Comparison of ENCODE assay signal across 16 mouse cellular contexts in the genomic region with DNA sequence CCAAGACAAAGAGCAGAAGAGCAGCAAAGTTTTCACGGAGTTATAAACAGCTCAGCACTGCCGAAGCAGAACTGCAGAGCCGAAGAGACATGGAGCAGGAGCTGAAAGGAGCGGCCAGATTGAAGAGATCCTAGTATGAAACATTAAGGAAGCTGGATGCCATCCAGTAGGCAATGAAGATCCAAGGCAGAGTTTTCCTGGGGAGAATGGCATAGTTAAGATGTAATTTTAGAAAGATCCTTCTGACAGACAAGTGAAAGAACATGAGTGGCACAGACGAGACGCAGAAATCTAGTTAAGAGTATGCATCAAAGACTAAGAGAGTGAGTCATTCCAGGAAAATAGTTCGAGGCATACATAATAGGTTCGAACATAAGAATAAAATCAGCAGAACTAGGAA.
A peak's percentile ranks its signal among the peaks of the same experiment; 100 is the strongest.
DNase-seq lines count a peak whose midpoint lies in the region; ATAC-seq and TF ChIP-seq lines count a peak whose summit lies in the region.
"Had no signal": no experiment of that assay in that cellular context is flagged by ENCODE, and none has a peak within 500 bp of the region (broad histone marks: within the 10 kb centered on the region; RNA-seq: fewer than 3 reads in every experiment).

No protein-coding gene starts in this region.

- no peak overlapping the region for H3K9ac ChIP-seq in heart, embryonic 15.5 days
- no peak overlapping the region for H3K9ac ChIP-seq in CH12.LX (ENCODE audit: insufficient read depth, low read depth)
- H3K9ac ChIP-seq: liver, embryonic 15.5 days had no signal

- TF ChIP-seq CTCF in CH12.LX (conservative IDR thresholded peaks at IDR 0.05 in 1 of 2, IDR thresholded peaks at IDR 0.05 in 1 of 2; ENCODE audit: low read depth in 2 of 2, low read length in 2 of 2) = no peak
- TF ChIP-seq CTCF in left cerebral cortex, adult 2 months (IDR thresholded peaks at IDR 0.05) = no peak

- TF ChIP-seq POLR2A in CH12.LX (IDR thresholded peaks at IDR 0.05; ENCODE audit: low read depth, low read length) = no peak

- 41% methylated on average over 8 of the region's 8 CpGs for WGBS in heart, embryonic 15.5 days

- H3K9me3 ChIP-seq in heart, embryonic 15.5 days (replicated peaks) = no peaks in the 10 kb centered on the region
- H3K9me3 ChIP-seq in CH12.LX (replicated peaks; ENCODE audit: low read length) = no peaks in the 10 kb centered on the region
- H3K9me3 ChIP-seq: limb, embryonic 10.5 days; liver, embryonic 15.5 days had no signal

- TF ChIP-seq EP300 in CH12.LX (IDR thresholded peaks at IDR 0.05; ENCODE audit: low read length) = no peak

- peak; percentile 16 to 40 for DNase-seq in cerebellum, postnatal 25 days
- no peak for DNase-seq in cerebellum, adult 9-11 months
- no peak for DNase-seq in heart, postnatal 10 days
- DNase-seq in CH12.LX (ENCODE audit: extremely low read depth) = no peak
- DNase-seq in left cerebral cortex, adult 2 months (ENCODE audit: extremely low spot score in 1 of 2, low spot score in 2 of 2) = no peak
- DNase-seq in kidney, postnatal 10 days = no peak
- no peak for DNase-seq in c-Kit-positive CD71-positive TER-119-positive erythroid progenitor cells, embryonic 14.5 days (ENCODE audit: low spot score)
- DNase-seq: B cell, adult 2 months; embryo, embryonic 11 days; kidney, postnatal 25 days; spleen, adult 18-20 months had no signal

- no peaks in the 10 kb centered on the region for H3K36me3 ChIP-seq in heart, embryonic 15.5 days
- H3K36me3 ChIP-seq in CH12.LX (replicated peaks in 1 of 2; ENCODE audit: control insufficient read depth in 1 of 2, insufficient read depth in 1 of 2, low read length in 1 of 2) = no peaks in the 10 kb centered on the region
- H3K36me3 ChIP-seq: liver, embryonic 15.5 days had no signal

- H3K27ac ChIP-seq in heart, embryonic 15.5 days = no peak overlapping the region
- no peak overlapping the region for H3K27ac ChIP-seq in CH12.LX (ENCODE audit: insufficient read depth, low read depth)
- peak overlapping the region; percentile 41; the same call in 1 of the 2 replicates for H3K27ac ChIP-seq in left cerebral cortex, adult 2 months
- H3K27ac ChIP-seq: limb, embryonic 10.5 days; liver, embryonic 15.5 days had no signal

- no peak overlapping the region for H3K4me3 ChIP-seq in heart, embryonic 15.5 days
- H3K4me3 ChIP-seq in CH12.LX (replicated peaks in 1 of 3; ENCODE audit: low read depth in 2 of 3, low read length in 2 of 3, poor library complexity in 1 of 3) = no peak overlapping the region
- H3K4me3 ChIP-seq in left cerebral cortex, adult 2 months = no peak overlapping the region
- H3K4me3 ChIP-seq: limb, embryonic 10.5 days; liver, embryonic 15.5 days; myocyte had no signal

- intact Hi-C loops in heart, postnatal 10 days (cut with DNase I) = no loop called here
- intact Hi-C loops in left cerebral cortex, adult 2 months (cut with DNase I) = no loop called here

- no peaks in the 10 kb centered on the region for H3K79me2 ChIP-seq in CH12.LX (replicated peaks; ENCODE audit: control insufficient read depth, extremely low read depth, insufficient read depth, poor library complexity, severe bottlenecking)

- in situ Hi-C loops in CH12.LX (cut with MboI; ENCODE audit: low pct_ligation_motif_present, low pct_unique_long_range_greater_than_20kb, low sequenced_read_pairs) = no loop called here

- no peak for ATAC-seq in heart, embryonic 15.5 days (replicated peaks; ENCODE audit: insufficient number of reproducible peaks, insufficient read depth, low FRiP score, low read depth)
- ATAC-seq: intestine, embryonic 16.5 days had no signal

- H3K4me2 ChIP-seq in heart, embryonic 15.5 days = peak overlapping the region; percentile 37
- H3K4me2 ChIP-seq in CH12.LX (ENCODE audit: insufficient read depth, low read depth, poor library complexity, severe bottlenecking) = peak overlapping the region; percentile 50; the same call in 1 of the 2 replicates
- H3K4me2 ChIP-seq: liver, embryonic 15.5 days had no signal

- no peak for TF ChIP-seq RAD21 in CH12.LX (IDR thresholded peaks at IDR 0.05; ENCODE audit: low read depth, low read length)

- no peaks in the 10 kb centered on the region for H3K27me3 ChIP-seq in heart, embryonic 15.5 days
- no peaks in the 10 kb centered on the region for H3K27me3 ChIP-seq in CH12.LX (replicated peaks)
- H3K27me3 ChIP-seq: liver, embryonic 15.5 days had no signal

- H3K4me1 ChIP-seq in heart, embryonic 15.5 days (replicated peaks) = no peaks in the 10 kb centered on the region
- H3K4me1 ChIP-seq in CH12.LX (ENCODE audit: control insufficient read depth in 1 of 2, insufficient read depth in 2 of 2) = peaks cover 0 to 5% of the 10 kb centered on the region in 2 experiments; a peak in 1 of 4 replicates
- H3K4me1 ChIP-seq: limb, embryonic 10.5 days; liver, embryonic 15.5 days had no signal

- dilution Hi-C loops in CH12.LX (cut with MboI; ENCODE audit: extremely low pct_ligation_motif_present, extremely low pct_unique_long_range_greater_than_20kb, low sequenced_read_pairs) = no loop called here

TF ChIP-seq in CH12.LX, 34 proteins besides CTCF, POLR2A, EP300 and RAD21:
- no peak for TF ChIP-seq USF1 (IDR thresholded peaks at IDR 0.05; ENCODE audit: low read depth, low read length)
- no peak for TF ChIP-seq KAT2A (IDR thresholded peaks at IDR 0.05; ENCODE audit: insufficient replicate concordance, low read length)
- TF ChIP-seq ETS1 (conservative IDR thresholded peaks at IDR 0.05; ENCODE audit: low read depth, low read length) = no peak
- TF ChIP-seq JUND (conservative IDR thresholded peaks at IDR 0.05; ENCODE audit: low read depth, low read length) = 0 out of 2 replicates have a peak, but pooled peaks have one; percentile 23
- TF ChIP-seq CHD2 (IDR thresholded peaks at IDR 0.05; ENCODE audit: low read length) = no peak
- TF ChIP-seq RCOR1 (conservative IDR thresholded peaks at IDR 0.05; ENCODE audit: low read depth, low read length) = no peak

Comparison
In these comparisons a context has a peak if more than half of its experiments do, and no peak if none do; other contexts are left out.
1. DNase-seq: peak in cerebellum, postnatal 25 days (2 of 2); none in cerebellum, adult 9-11 months (single experiment), heart, postnatal 10 days (0 of 2), CH12.LX (single experiment), left cerebral cortex, adult 2 months (0 of 2), kidney, postnatal 10 days (single experiment) and c-Kit-positive CD71-positive TER-119-positive erythroid progenitor cells, embryonic 14.5 days (single experiment).